Mouse (Mus musculus): Measurements from ENCODE around the gene Slc35c2. TPM values are rescaled to one million over a fixed set of nuclear protein-coding genes. Genes with fewer than 3 reads are reported as not detected.
A peak's percentile ranks its signal among the peaks of the same experiment; 100 is the strongest.

The Slc35c2 gene
- polyA plus RNA-seq, 1 experiment: 77.7 TPM

DNA sequence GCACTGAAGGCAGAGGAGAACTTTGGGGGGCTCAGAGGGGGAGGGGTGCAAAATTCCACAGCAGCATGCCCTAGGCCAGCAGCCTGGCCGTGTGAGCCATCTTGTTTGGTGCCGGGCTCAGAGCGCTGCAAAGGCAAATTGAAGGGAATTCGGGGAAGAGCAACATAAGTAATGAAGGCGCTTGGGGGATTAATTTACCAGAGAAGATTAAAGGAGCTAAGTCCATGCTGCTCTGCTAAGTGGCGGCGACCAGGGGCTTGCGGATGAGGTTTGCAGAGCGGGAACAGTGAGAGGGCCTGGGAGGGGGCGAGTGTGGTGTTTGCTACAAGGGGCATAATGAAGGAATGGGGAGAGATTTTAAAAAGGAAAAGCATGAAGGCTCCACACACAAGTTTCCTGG lies 8.3 kb downstream of the Slc35c2 start:
- no peak for DNase-seq (ENCODE audit: low read depth in 1 of 2, low spot score in 2 of 2)
- Histone ChIP-seq H3K27ac (ENCODE audit: insufficient read depth, low read length) (no peak overlapping the region), H3K27me3 (ENCODE audit: control insufficient read depth, insufficient read depth, low read length) (no peaks in the 10 kb centered on the region), H3K4me1 (ENCODE audit: control insufficient read depth, insufficient read depth, insufficient read length) (no peaks in the 10 kb centered on the region), H3K36me3 (ENCODE audit: control insufficient read depth, insufficient read depth, low read length) (peaks cover 45% of the 10 kb centered on the region), H3K4me3 (ENCODE audit: extremely low read depth, insufficient read depth, insufficient read length) (no peak overlapping the region)
- WGBS: 96% methylated on average over 10 of the region's 10 CpGs
- no peak for TF ChIP-seq POLR2A (IDR thresholded peaks at IDR 0.05; ENCODE audit: low read depth, low read length)
- TF ChIP-seq CTCF (IDR thresholded peaks at IDR 0.05; ENCODE audit: extremely low read depth, insufficient read depth, insufficient read length, insufficient replicate concordance): no peak

DNA sequence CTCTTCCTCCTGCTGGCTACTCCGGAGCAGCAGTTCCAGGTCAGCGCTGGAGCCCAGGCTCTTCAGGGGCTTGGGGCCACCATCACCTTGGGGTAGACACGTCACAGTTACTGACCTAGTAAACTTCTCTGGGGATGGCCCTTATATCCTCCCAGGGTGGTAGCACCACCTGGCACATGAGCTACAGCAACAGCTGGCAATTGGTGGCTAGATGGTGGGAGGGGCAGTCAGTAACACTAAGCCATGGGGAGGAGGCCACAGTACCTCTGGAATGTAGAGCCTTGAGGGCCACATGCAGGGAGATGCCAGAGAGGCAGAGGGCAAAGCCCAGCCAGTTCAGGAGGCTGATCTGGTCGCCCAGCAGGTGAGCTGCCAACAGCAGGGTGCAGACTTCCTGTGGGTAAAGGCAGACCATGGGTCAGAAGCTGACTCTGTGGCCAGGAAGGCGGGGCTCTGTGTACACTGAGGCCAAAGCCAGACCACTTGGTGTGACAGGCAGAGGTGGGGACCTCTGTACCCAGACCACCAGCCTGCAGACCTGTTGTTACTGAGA lies 10.4 kb downstream of the Slc35c2 start:
- Histone ChIP-seq H3K27me3 (ENCODE audit: control insufficient read depth, insufficient read depth, low read length) (no peaks in the 10 kb centered on the region), H3K36me3 (ENCODE audit: control insufficient read depth, insufficient read depth, low read length) (peaks cover 37% of the 10 kb centered on the region), H3K27ac (ENCODE audit: insufficient read depth, low read length) (no peak overlapping the region), H3K4me1 (ENCODE audit: control insufficient read depth, insufficient read depth, insufficient read length) (no peaks in the 10 kb centered on the region), H3K4me3 (ENCODE audit: extremely low read depth, insufficient read depth, insufficient read length) (no peak overlapping the region)
- WGBS: 87% methylated on average over 5 of the region's 5 CpGs
- no peak for TF ChIP-seq POLR2A (IDR thresholded peaks at IDR 0.05; ENCODE audit: low read depth, low read length)
- DNase-seq (ENCODE audit: low read depth in 1 of 2, low spot score in 2 of 2): no peak

DNA sequence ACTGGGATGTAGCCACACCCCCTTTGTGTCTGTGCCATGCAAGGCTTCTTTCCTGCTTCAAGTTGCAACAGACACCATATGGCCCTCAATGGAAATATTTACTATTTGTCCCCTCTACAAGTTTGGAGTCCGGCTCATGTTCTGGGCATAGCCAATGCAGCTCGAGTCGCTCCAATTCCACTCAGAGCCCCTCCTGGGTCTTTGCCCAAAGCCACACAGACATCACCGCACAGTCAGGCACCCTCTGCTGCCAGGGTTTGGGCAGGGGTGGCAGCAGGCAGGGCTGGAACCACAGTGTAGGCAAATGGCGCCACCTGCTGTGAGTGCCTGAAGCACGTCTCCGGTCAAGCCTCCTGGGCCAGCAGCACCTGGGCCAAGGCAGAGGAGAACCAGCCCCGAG lies 11.8 kb downstream of the Slc35c2 start:
- no peak for TF ChIP-seq POLR2A (IDR thresholded peaks at IDR 0.05; ENCODE audit: low read depth, low read length)
- peak; percentile 81; the same call in 1 of the 2 replicates for TF ChIP-seq CTCF (IDR thresholded peaks at IDR 0.05; ENCODE audit: extremely low read depth, insufficient read depth, insufficient read length, insufficient replicate concordance)
- DNase-seq (ENCODE audit: low read depth in 1 of 2, low spot score in 2 of 2): peak in 1 of 2 experiments; percentile 64
- Histone ChIP-seq H3K36me3 (ENCODE audit: control insufficient read depth, insufficient read depth, low read length) (peaks cover 27% of the 10 kb centered on the region), H3K4me1 (ENCODE audit: control insufficient read depth, insufficient read depth, insufficient read length) (no peaks in the 10 kb centered on the region; the same call in 1 of the 2 replicates), H3K27me3 (ENCODE audit: control insufficient read depth, insufficient read depth, low read length) (no peaks in the 10 kb centered on the region), H3K4me3 (ENCODE audit: extremely low read depth, insufficient read depth, insufficient read length) (no peak overlapping the region), H3K27ac (ENCODE audit: insufficient read depth, low read length) (no peak overlapping the region)
- 32% methylated on average over 8 of the region's 8 CpGs for WGBS

DNA sequence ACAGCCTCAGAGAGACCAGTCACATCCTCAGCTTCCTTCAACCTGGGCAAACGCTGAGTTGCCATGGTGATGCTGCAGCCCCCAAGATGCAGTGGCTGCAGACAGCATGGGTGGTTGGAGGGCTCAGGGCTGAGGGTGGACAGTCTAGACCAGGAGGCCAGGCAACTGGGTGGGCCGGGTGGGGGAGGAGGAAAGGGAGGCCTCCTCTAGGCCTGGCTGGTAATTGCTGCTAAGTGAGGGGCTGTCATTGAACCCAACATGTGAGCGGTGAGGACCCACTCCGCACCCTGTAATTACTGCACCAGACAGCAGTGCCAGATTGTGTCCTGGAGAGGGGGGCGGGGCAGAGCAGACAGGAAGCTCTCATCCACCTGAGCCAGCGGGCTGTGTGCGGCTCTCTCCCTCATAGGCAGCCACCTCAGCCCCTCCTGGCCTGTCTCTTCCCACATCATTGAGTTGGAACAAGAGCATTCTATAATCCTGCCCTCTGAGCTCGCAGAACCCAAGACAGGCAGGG lies 12.5 kb downstream of the Slc35c2 start:
- 73% methylated on average over 8 of the region's 8 CpGs for WGBS
- TF ChIP-seq CTCF (IDR thresholded peaks at IDR 0.05; ENCODE audit: extremely low read depth, insufficient read depth, insufficient read length, insufficient replicate concordance) (no peak), POLR2A (IDR thresholded peaks at IDR 0.05; ENCODE audit: low read depth, low read length) (no peak)

DNA sequence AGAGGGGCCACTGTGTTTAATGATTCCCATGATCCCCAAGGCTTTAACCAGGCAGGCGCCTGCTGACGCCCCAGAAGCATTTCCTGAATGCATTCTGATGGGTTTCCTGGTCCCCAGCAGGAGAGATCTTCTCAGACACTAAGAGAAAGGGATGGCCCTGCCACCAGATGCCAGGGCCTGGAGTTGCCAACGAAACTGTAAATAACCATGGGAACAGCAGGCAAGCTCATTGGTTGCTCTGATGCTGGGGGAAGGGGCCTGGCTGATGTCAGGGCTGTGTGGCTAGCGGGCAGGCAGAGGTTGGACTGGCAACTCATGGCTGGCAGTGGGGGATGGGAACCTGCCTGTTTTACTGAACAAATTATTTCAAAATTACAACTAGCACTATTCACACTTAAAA lies 14.1 kb downstream of the Slc35c2 start:
- Histone ChIP-seq H3K27ac (ENCODE audit: insufficient read depth, low read length) (no peak overlapping the region), H3K36me3 (ENCODE audit: control insufficient read depth, insufficient read depth, low read length) (peaks cover 14% of the 10 kb centered on the region), H3K4me1 (ENCODE audit: control insufficient read depth, insufficient read depth, insufficient read length) (no peaks in the 10 kb centered on the region; the same call in 1 of the 2 replicates), H3K27me3 (ENCODE audit: control insufficient read depth, insufficient read depth, low read length) (no peaks in the 10 kb centered on the region), H3K4me3 (ENCODE audit: extremely low read depth, insufficient read depth, insufficient read length) (no peak overlapping the region)
- no peak for DNase-seq (ENCODE audit: low read depth in 1 of 2, low spot score in 2 of 2)
- TF ChIP-seq POLR2A (IDR thresholded peaks at IDR 0.05; ENCODE audit: low read depth, low read length): no peak
- TF ChIP-seq CTCF (IDR thresholded peaks at IDR 0.05; ENCODE audit: extremely low read depth, insufficient read depth, insufficient read length, insufficient replicate concordance): no peak
- 48% methylated on average over 4 of the region's 4 CpGs for WGBS

More for the DNA sequence above, 12.5 kb downstream of the Slc35c2 start:
- Histone ChIP-seq H3K36me3 (ENCODE audit: control insufficient read depth, insufficient read depth, low read length) (peaks cover 20% of the 10 kb centered on the region), H3K27me3 (ENCODE audit: control insufficient read depth, insufficient read depth, low read length) (no peaks in the 10 kb centered on the region), H3K4me1 (ENCODE audit: control insufficient read depth, insufficient read depth, insufficient read length) (no peaks in the 10 kb centered on the region; the same call in 1 of the 2 replicates), H3K4me3 (ENCODE audit: extremely low read depth, insufficient read depth, insufficient read length) (no peak overlapping the region), H3K27ac (ENCODE audit: insufficient read depth, low read length) (no peak overlapping the region)
- no peak for DNase-seq (ENCODE audit: low read depth in 1 of 2, low spot score in 2 of 2)

DNA sequence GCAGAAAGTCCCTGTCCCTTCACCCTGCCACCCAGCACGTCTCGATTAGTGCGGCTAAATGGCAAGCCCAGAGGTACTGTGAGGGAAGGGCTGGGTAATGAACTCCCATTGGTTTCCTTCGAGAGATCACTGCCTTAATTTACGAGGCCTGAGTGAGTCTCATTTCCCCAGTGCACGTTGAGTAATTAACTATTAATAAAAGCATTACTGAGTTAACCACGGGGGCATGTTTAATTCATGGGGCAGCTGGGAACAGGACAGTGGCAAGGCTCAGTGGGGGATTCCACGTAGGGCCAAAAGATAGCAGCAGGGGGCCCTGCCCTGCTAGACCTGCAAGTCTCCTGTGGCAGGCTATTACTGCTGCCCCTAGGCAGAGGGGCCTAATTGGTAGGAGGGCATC lies 16.3 kb downstream of the Slc35c2 start:
- WGBS: 33% methylated on average over 8 of the region's 8 CpGs
- H3K36me3 ChIP-seq (ENCODE audit: control insufficient read depth, insufficient read depth, low read length): no peaks in the 10 kb centered on the region
- H3K27ac ChIP-seq (ENCODE audit: insufficient read depth, low read length): no peak overlapping the region
- no peaks in the 10 kb centered on the region for H3K27me3 ChIP-seq (ENCODE audit: control insufficient read depth, insufficient read depth, low read length)
- no peak overlapping the region for H3K4me3 ChIP-seq (ENCODE audit: extremely low read depth, insufficient read depth, insufficient read length)
- no peaks in the 10 kb centered on the region; the same call in 1 of the 2 replicates for H3K4me1 ChIP-seq (ENCODE audit: control insufficient read depth, insufficient read depth, insufficient read length)
- DNase-seq (ENCODE audit: low read depth in 1 of 2, low spot score in 2 of 2): no peak
- no peak for TF ChIP-seq POLR2A (IDR thresholded peaks at IDR 0.05; ENCODE audit: low read depth, low read length)
- TF ChIP-seq CTCF (IDR thresholded peaks at IDR 0.05; ENCODE audit: extremely low read depth, insufficient read depth, insufficient read length, insufficient replicate concordance): no peak

DNA sequence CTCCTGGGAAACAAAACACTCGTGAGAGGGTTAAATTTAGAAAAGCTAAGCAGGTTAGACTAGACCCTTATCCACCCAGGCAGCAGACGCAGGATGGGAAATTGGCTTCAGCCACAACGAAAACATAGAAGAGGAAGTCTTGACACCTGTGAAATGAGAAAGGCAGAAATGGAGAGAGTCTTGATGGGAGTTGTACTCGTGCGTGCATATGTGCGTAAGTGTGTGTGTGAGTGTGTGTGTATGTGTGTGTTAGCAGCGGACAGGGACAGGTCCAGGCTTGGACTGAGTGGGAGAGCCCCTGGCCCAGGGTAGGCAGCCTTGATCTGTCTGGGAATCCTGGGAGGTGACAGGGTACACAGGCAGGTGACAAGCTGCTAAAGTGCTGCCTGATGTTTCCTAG lies 16.8 kb downstream of the Slc35c2 start:
- 11% methylated on average over 7 of the region's 7 CpGs for WGBS
- no peak overlapping the region for H3K4me3 ChIP-seq (ENCODE audit: extremely low read depth, insufficient read depth, insufficient read length)
- peak in 1 of 2 experiments; percentile 26 for DNase-seq (ENCODE audit: low read depth in 1 of 2, low spot score in 2 of 2)

More for the DNA sequence above, 16.8 kb downstream of the Slc35c2 start:
- TF ChIP-seq CTCF (IDR thresholded peaks at IDR 0.05; ENCODE audit: extremely low read depth, insufficient read depth, insufficient read length, insufficient replicate concordance) (no peak), POLR2A (IDR thresholded peaks at IDR 0.05; ENCODE audit: low read depth, low read length) (no peak)
- Histone ChIP-seq H3K4me1 (ENCODE audit: control insufficient read depth, insufficient read depth, insufficient read length) (no peaks in the 10 kb centered on the region; the same call in 1 of the 2 replicates), H3K27me3 (ENCODE audit: control insufficient read depth, insufficient read depth, low read length) (no peaks in the 10 kb centered on the region), H3K27ac (ENCODE audit: insufficient read depth, low read length) (no peak overlapping the region), H3K36me3 (ENCODE audit: control insufficient read depth, insufficient read depth, low read length) (no peaks in the 10 kb centered on the region)

Measured in spleen, adult 2 months (tissue).